Mouse (Mus musculus) ovary, postnatal 10 days (tissue): Measurements from ENCODE around the gene Alg3.

Source experiments
- DNase-seq: peaks from one replicate; pipeline ENCODE4 v3.0.0; 2022; ENCODE audit warnings: low spot score

Gene Alg3

GRCm38 (mm10) chr16:20604705-20605104, 6.8 kb downstream of the Alg3 start:
- DNase-seq: no peak

GRCm38 (mm10) chr16:20600511-20600910, 11.0 kb downstream of the Alg3 start:
- no peak for DNase-seq

GRCm38 (mm10) chr16:20596687-20597441, 14.7 kb downstream of the Alg3 start:
- DNase-seq: no peak

DNA sequence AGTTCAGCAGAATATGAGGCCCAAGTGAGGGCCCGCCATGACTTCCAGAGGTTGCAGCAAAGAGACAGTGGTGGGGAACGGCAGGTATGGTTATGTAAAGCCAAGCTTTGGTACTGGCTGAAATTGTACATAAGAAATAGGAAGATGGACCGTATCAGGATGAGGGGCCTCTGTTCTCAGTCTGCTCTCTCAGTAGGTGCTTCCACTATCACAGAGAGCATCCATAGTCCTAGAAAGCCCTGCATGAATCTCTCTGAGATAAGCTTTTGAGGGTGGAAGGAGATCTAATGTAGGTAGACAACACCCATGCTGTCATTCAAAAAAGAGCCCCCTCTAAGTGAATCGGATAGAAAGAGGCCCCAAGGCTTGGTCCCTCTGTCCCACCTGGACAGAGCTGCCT, 15.8 kb downstream of the Alg3 start:
- no peak for DNase-seq

DNA sequence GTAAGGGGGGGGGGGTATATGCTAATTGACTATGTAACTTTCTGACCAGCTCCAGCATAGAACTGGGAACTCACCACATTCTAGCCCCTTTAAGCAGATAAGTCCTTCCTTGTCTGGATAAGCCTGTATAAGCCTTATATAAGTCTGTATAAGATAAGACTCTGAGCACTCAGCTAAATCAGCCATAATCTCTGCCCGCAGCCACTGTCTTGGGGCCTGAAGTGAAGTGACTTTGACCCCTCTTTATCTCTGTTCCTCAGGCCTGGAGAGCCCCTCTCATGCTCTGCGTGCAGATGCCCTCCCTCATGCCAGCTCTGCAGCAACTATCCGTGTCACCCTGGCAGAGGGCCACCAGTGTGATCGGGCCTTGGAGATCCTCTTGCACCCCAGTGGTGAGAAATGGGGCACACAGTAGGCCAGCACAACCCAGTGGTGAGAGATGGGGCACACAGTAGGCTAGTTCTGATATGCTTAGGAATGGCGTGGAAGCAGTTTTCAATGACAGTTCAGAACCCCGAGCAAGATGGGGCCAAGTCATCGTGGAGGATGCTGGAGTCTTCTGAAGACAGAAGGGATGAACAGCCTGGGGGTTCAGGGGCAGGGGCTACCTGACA, 16.4 kb downstream of the Alg3 start:
- DNase-seq: no peak

GRCm38 (mm10) chr16:20591076-20591705, 20.3 kb downstream of the Alg3 start:
- no peak for DNase-seq

GRCm38 (mm10) chr16:20590680-20591038, 20.9 kb downstream of the Alg3 start:
- no peak for DNase-seq

- DNase-seq: no peak
Observed at GRCm38 (mm10) chr16:20589939-20590679, 21.4 kb downstream of the Alg3 start.

GRCm38 (mm10) chr16:20589366-20589938, 22.1 kb downstream of the Alg3 start, which contains the start of gene Vwa5b2:
Gene Vwa5b2, plus strand, starts transcription at chr16:20589471.
- DNase-seq: no peak

DNA sequence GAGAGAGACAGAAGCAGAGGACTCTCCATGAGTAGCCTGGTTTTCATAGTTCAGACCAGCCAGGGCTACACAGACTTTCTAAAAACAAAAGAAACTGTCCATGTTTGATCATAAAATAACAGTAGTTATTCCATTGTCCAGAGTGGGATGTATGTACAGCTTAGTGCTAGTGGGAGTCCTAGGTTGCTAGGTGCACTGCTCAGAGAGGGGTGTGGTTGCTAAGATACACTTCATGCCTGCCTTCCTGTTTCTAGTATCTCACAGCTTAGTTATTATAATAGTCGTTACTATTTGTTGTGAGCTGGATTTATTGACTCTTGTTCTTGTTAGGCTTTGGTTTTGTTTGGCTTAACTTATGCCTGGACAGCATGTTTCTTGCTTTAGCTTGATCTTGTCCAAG, 46.5 kb downstream of the Alg3 start:
- DNase-seq: no peak

GRCm38 (mm10) chr16:20557381-20557780, 54.2 kb downstream of the Alg3 start:
- no peak for DNase-seq
